Mouse (Mus musculus) thymus, postnatal 10 days (tissue): ENCODE measurements at regions not wholly inside any gene's neighbourhood (a gene's known extent, or its start where the extent isn't known, plus 50 kb on each side); places are given as distances from the start of the nearest gene placed in this dataset.

Experiments used
- DNase-seq, 2 experiments: peaks; one replicate each; pipeline ENCODE4 v3.0.0; 2021; ENCODE audit warnings: low spot score in 2 of 2

GRCm38 (mm10) chr10:122564473-122564872, 114.1 kb upstream of the Ppm1h start:
- no peak for DNase-seq

GRCm38 (mm10) chr10:122566601-122567000, 112.0 kb upstream of the Ppm1h start:
- peak in 1 of 2 experiments; percentile 28 for DNase-seq

- no peak for DNase-seq
These were observed 108.9 kb upstream of the Ppm1h start for GRCm38 (mm10) chr10:122569546-122570202.

GRCm38 (mm10) chr10:122570909-122571551, 107.5 kb upstream of the Ppm1h start:
- no peak for DNase-seq

- DNase-seq = no peak
These were observed 102.1 kb upstream of the Ppm1h start for GRCm38 (mm10) chr10:122576171-122577063.

GRCm38 (mm10) chr10:122578209-122579001, 100.2 kb upstream of the Ppm1h start:
- DNase-seq = peak; percentile 32 to 56

- DNase-seq = peak in 1 of 2 experiments; percentile 22
These were observed 97.5 kb upstream of the Ppm1h start for GRCm38 (mm10) chr10:122581096-122581495.

GRCm38 (mm10) chr10:122587541-122587940, 91.0 kb upstream of the Ppm1h start:
- DNase-seq = no peak

GRCm38 (mm10) chr10:122599511-122599910, 79.1 kb upstream of the Ppm1h start:
- DNase-seq = no peak

GRCm38 (mm10) chr10:122602394-122602793, 76.2 kb upstream of the Ppm1h start:
- DNase-seq = peak; percentile 36 to 39

- DNase-seq = no peak
These were observed 74.6 kb upstream of the Ppm1h start for GRCm38 (mm10) chr10:122603960-122604359.

- no peak for DNase-seq
These were observed 65.3 kb upstream of the Ppm1h start for GRCm38 (mm10) chr10:122613281-122613680.

- no peak for DNase-seq
These were observed 64.7 kb upstream of the Ppm1h start for GRCm38 (mm10) chr10:122613891-122614290.

GRCm38 (mm10) chr10:122614720-122615119, 63.8 kb upstream of the Ppm1h start:
- DNase-seq = no peak

GRCm38 (mm10) chr10:122615658-122616057, 62.9 kb upstream of the Ppm1h start:
- DNase-seq = no peak

GRCm38 (mm10) chr10:122616385-122616784, 62.2 kb upstream of the Ppm1h start:
- no peak for DNase-seq

GRCm38 (mm10) chr10:122618854-122619253, 59.7 kb upstream of the Ppm1h start:
- no peak for DNase-seq

GRCm38 (mm10) chr10:122619406-122620116, 59.0 kb upstream of the Ppm1h start:
- no peak for DNase-seq
